In the genomic region with DNA sequence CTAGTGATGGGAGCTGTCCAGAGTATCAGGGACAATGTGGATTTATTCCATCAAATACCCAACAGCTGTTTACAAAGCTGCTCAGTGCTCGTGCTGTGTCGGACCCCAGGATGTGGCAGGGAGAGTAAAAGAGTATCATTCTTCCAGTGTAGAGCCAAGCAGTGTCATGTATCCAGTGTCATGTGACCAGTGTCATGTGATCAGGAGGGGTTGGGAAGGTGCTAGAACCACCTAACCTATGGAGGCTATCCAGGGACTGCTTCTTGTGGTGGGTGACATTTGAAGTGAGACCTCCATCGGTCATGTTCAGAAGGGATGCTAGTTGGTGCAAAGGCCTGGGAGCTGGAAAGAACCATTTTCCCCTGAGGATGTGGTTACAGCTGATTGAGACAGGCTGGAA, we compare ENCODE assay signal across 23 mouse cellular contexts.
DNase-seq lines count a peak whose midpoint lies in the region; ATAC-seq and TF ChIP-seq lines count a peak whose summit lies in the region.
"Had no signal": no experiment of that assay in that cellular context is flagged by ENCODE, and none has a peak within 500 bp of the region (broad histone marks: within the 10 kb centered on the region; RNA-seq: fewer than 3 reads in every experiment).

No protein-coding gene starts in this region.

- H3K36me3 ChIP-seq in hindbrain, postnatal 0 days (ENCODE audit: insufficient read depth, low read length) = no peaks in the 10 kb centered on the region
- H3K36me3 ChIP-seq in hindbrain, embryonic 14.5 days (replicated peaks; ENCODE audit: control insufficient read depth, insufficient read depth) = no peaks in the 10 kb centered on the region
- no peaks in the 10 kb centered on the region for H3K36me3 ChIP-seq in liver, embryonic 12.5 days
- H3K36me3 ChIP-seq in liver, embryonic 16.5 days (ENCODE audit: control insufficient read depth, insufficient read depth) = no peaks in the 10 kb centered on the region
- H3K36me3 ChIP-seq: lung, embryonic 15.5 days; midbrain, embryonic 12.5 days; neural tube, embryonic 13.5 days had no signal

- H3K27me3 ChIP-seq in hindbrain, postnatal 0 days (ENCODE audit: insufficient read depth, low read length) = no peaks in the 10 kb centered on the region
- no peaks in the 10 kb centered on the region for H3K27me3 ChIP-seq in hindbrain, embryonic 14.5 days (ENCODE audit: control insufficient read depth, insufficient read depth, low read length)
- no peaks in the 10 kb centered on the region for H3K27me3 ChIP-seq in liver, embryonic 12.5 days (replicated peaks)
- no peaks in the 10 kb centered on the region for H3K27me3 ChIP-seq in liver, embryonic 16.5 days (ENCODE audit: control insufficient read depth, insufficient read depth, low read depth, low read length)
- H3K27me3 ChIP-seq: lung, embryonic 15.5 days had no signal

- ATAC-seq in hindbrain, postnatal 0 days = 0 out of 2 replicates have a peak, but pooled peaks have one; percentile 21
- ATAC-seq in hindbrain, embryonic 14.5 days (ENCODE audit: low FRiP score) = no peak
- no peak for ATAC-seq in liver, embryonic 12.5 days
- no peak for ATAC-seq in liver, embryonic 16.5 days (ENCODE audit: low read depth)
- ATAC-seq: hindbrain, embryonic 16.5 days had no signal

- H3K4me3 ChIP-seq in hindbrain, postnatal 0 days (ENCODE audit: low read length) = no peak overlapping the region
- H3K4me3 ChIP-seq in hindbrain, embryonic 14.5 days (replicated peaks; ENCODE audit: low read length) = no peak overlapping the region
- no peak overlapping the region for H3K4me3 ChIP-seq in liver, embryonic 12.5 days
- no peak overlapping the region for H3K4me3 ChIP-seq in liver, embryonic 16.5 days (ENCODE audit: low read depth, low read length)
- H3K4me3 ChIP-seq: lung, embryonic 15.5 days; midbrain, embryonic 12.5 days; neural tube, embryonic 13.5 days had no signal

- peaks cover 8% of the 10 kb centered on the region; the same call in 1 of the 2 replicates for H3K4me1 ChIP-seq in hindbrain, postnatal 0 days (ENCODE audit: insufficient read depth, low read length)
- peaks cover 16% of the 10 kb centered on the region for H3K4me1 ChIP-seq in hindbrain, embryonic 14.5 days (replicated peaks; ENCODE audit: control insufficient read depth, insufficient read depth, low read length)
- H3K4me1 ChIP-seq in liver, embryonic 12.5 days = peaks cover 69% of the 10 kb centered on the region
- peaks cover 60% of the 10 kb centered on the region for H3K4me1 ChIP-seq in liver, embryonic 16.5 days (ENCODE audit: control insufficient read depth, low read depth, low read length)
- H3K4me1 ChIP-seq: lung, embryonic 15.5 days had no signal

- WGBS in hindbrain, postnatal 0 days = 73% methylated on average over 3 of the region's 3 CpGs
- WGBS in hindbrain, embryonic 14.5 days = 78% methylated on average over 3 of the region's 3 CpGs
- WGBS in liver, embryonic 12.5 days (ENCODE audit: insufficient replicate concordance) = 84% methylated on average over 3 of the region's 3 CpGs
- WGBS in liver, embryonic 16.5 days (ENCODE audit: insufficient replicate concordance) = 91% methylated on average over 3 of the region's 3 CpGs

- TF ChIP-seq CTCF in hindbrain, postnatal 0 days (IDR thresholded peaks at IDR 0.05; ENCODE audit: low read depth) = no peak

- H3K9ac ChIP-seq in hindbrain, postnatal 0 days (replicated peaks; ENCODE audit: low read length) = no peak overlapping the region
- H3K9ac ChIP-seq in hindbrain, embryonic 14.5 days = no peak overlapping the region
- no peak overlapping the region for H3K9ac ChIP-seq in liver, embryonic 12.5 days
- H3K9ac ChIP-seq in liver, embryonic 16.5 days (ENCODE audit: low read depth, low read length) = no peak overlapping the region
- H3K9ac ChIP-seq: lung, embryonic 15.5 days; midbrain, embryonic 12.5 days; neural tube, embryonic 13.5 days had no signal

- H3K9me3 ChIP-seq in hindbrain, postnatal 0 days (ENCODE audit: low read length) = no peaks in the 10 kb centered on the region
- no peaks in the 10 kb centered on the region for H3K9me3 ChIP-seq in hindbrain, embryonic 14.5 days (ENCODE audit: control insufficient read depth, low read length)
- H3K9me3 ChIP-seq in liver, embryonic 12.5 days (replicated peaks) = no peaks in the 10 kb centered on the region
- no peaks in the 10 kb centered on the region for H3K9me3 ChIP-seq in liver, embryonic 16.5 days (replicated peaks; ENCODE audit: control insufficient read depth, low read length)
- H3K9me3 ChIP-seq: lung, embryonic 15.5 days; midbrain, embryonic 12.5 days; neural tube, embryonic 13.5 days had no signal

- no peak overlapping the region for H3K4me2 ChIP-seq in hindbrain, postnatal 0 days (ENCODE audit: low read depth, low read length)
- H3K4me2 ChIP-seq in hindbrain, embryonic 14.5 days (replicated peaks) = no peak overlapping the region
- no peak overlapping the region for H3K4me2 ChIP-seq in liver, embryonic 12.5 days
- no peak overlapping the region for H3K4me2 ChIP-seq in liver, embryonic 16.5 days (ENCODE audit: low read depth, low read length)
- H3K4me2 ChIP-seq: heart, embryonic 11.5 days; lung, embryonic 15.5 days; midbrain, embryonic 12.5 days; neural tube, embryonic 13.5 days had no signal

- no peak overlapping the region for H3K27ac ChIP-seq in hindbrain, postnatal 0 days
- H3K27ac ChIP-seq in hindbrain, embryonic 14.5 days = no peak overlapping the region
- peak overlapping the region; percentile 99 for H3K27ac ChIP-seq in liver, embryonic 12.5 days
- peak overlapping the region; percentile 99 for H3K27ac ChIP-seq in liver, embryonic 16.5 days (ENCODE audit: low read length)
- H3K27ac ChIP-seq: lung, embryonic 15.5 days; macrophage; neural tube, embryonic 13.5 days; stomach, postnatal 0 days had no signal

- DNase-seq in hindbrain, postnatal 0 days (ENCODE audit: low spot score) = no peak
- DNase-seq in hindbrain, embryonic 14.5 days (ENCODE audit: low spot score) = no peak
- DNase-seq in liver = no peak
- DNase-seq in ZHBTc4 (ENCODE audit: low read depth, low spot score) = peak; percentile 18
- DNase-seq in urinary bladder, adult 2 months (ENCODE audit: low spot score) = no peak
- DNase-seq: adrenal gland, postnatal 25 days; cerebellum, adult 11-12 months; cerebellum, postnatal 14 days; gastrocnemius, postnatal 14 days; heart, postnatal 36 days; kidney, postnatal 14 days; layer of hippocampus, adult 9-11 months; right cerebral cortex, adult 18-20 months; thymus, postnatal 14 days had no signal

Comparison
In these comparisons a context has a peak if more than half of its experiments do, and no peak if none do; other contexts are left out.
1. H3K27ac ChIP-seq: peak in liver, embryonic 12.5 days (single experiment) and liver, embryonic 16.5 days (single experiment); none in hindbrain, postnatal 0 days (single experiment) and hindbrain, embryonic 14.5 days (single experiment).